Mouse (Mus musculus) C2C12 (cell line): Measurements from ENCODE around the gene Cdkn1b.

Experiments
- CEBPB ChIP-seq: IDR thresholded peaks from one replicate; pipeline ENCODE4 v1.6.1; 2011; ENCODE audit warnings: low read depth, mild to moderate bottlenecking, control low read depth, moderate library complexity
- CTCF ChIP-seq: IDR thresholded peaks from one replicate; pipeline ENCODE4 v1.5.1; 2011; ENCODE audit not compliant: control insufficient read depth, insufficient read depth, insufficient read length
- MAX ChIP-seq: IDR thresholded peaks from one replicate; pipeline ENCODE4 v1.6.1; 2011; ENCODE audit warnings: mild to moderate bottlenecking, control low read depth
- MYOD1 ChIP-seq: IDR thresholded peaks from one replicate; pipeline ENCODE4 v1.6.1; 2011; ENCODE audit warnings: low read depth; ENCODE audit not compliant: control insufficient read depth, insufficient read length
- MYOG ChIP-seq: IDR thresholded peaks from one replicate; pipeline ENCODE4 v1.6.1; 2011; ENCODE audit not compliant: control insufficient read depth, insufficient read length; ENCODE audit errors: extremely low read depth
- USF1 ChIP-seq: IDR thresholded peaks from one replicate; pipeline ENCODE4 v1.6.1; 2011; ENCODE audit warnings: low read depth, mild to moderate bottlenecking, control low read depth, moderate library complexity

DNA sequence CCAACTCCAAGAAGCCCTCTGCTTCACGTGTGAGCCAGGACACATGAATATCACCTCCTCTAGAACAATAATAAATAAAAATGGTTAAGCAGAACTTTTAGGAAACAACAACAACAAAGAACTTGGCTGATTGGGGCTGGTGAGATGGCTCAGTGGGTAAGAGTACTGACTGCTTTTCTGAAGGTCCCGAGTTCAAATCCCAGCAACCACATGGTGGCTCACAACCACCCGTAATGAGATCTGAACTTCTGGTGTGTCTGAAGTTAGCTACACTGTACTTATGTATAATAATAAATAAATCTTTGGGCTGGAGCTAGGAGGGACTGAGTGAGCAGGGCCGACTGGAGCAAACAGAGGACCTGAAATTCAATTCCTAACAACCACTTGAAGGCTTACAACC is 42.9 kb upstream of the Cdkn1b start:
- TF ChIP-seq MYOD1 (no peak), CTCF (no peak), MAX (no peak), CEBPB (no peak), USF1 (no peak), MYOG (no peak)
